Comparison of ENCODE assay signal across 10 mouse cellular contexts in genomic region chr2:76926927-76927326, GRCm38 (mm10). TPM values are rescaled to one million over a fixed set of nuclear protein-coding genes. Genes with fewer than 3 reads are reported as not detected.
A peak's percentile ranks its signal among the peaks of the same experiment; 100 is the strongest.
DNase-seq lines count a peak whose midpoint lies in the region; ATAC-seq and TF ChIP-seq lines count a peak whose summit lies in the region.
"Had no signal": no experiment of that assay in that cellular context is flagged by ENCODE, and none has a peak within 500 bp of the region (broad histone marks: within the 10 kb centered on the region; RNA-seq: fewer than 3 reads in every experiment).

No protein-coding gene starts in this region.

- no peaks in the 10 kb centered on the region for H3K36me3 ChIP-seq in forebrain, postnatal 0 days (ENCODE audit: insufficient read depth)
- H3K36me3 ChIP-seq in forebrain, embryonic 11.5 days (ENCODE audit: control insufficient read depth, insufficient read depth, low read length): no peaks in the 10 kb centered on the region
- no peaks in the 10 kb centered on the region for H3K36me3 ChIP-seq in liver, postnatal 0 days (replicated peaks; ENCODE audit: insufficient read depth, low read length)
- no peaks in the 10 kb centered on the region for H3K36me3 ChIP-seq in liver, embryonic 11.5 days (ENCODE audit: control insufficient read depth, insufficient read depth, low read length)
- H3K36me3 ChIP-seq: limb, embryonic 10.5 days had no signal

- no peak overlapping the region for H3K4me3 ChIP-seq in forebrain, postnatal 0 days (ENCODE audit: low read depth, low read length)
- no peak overlapping the region for H3K4me3 ChIP-seq in forebrain, embryonic 11.5 days (ENCODE audit: low read depth, low read length)
- no peak overlapping the region for H3K4me3 ChIP-seq in liver, postnatal 0 days (ENCODE audit: low read depth, low read length)
- H3K4me3 ChIP-seq in liver, embryonic 11.5 days (ENCODE audit: low read depth, low read length): no peak overlapping the region
- H3K4me3 ChIP-seq: limb, embryonic 10.5 days had no signal

- no peaks in the 10 kb centered on the region for H3K4me1 ChIP-seq in forebrain, postnatal 0 days (ENCODE audit: insufficient read depth)
- H3K4me1 ChIP-seq in forebrain, embryonic 11.5 days (replicated peaks; ENCODE audit: control insufficient read depth, insufficient read depth, low read length): no peaks in the 10 kb centered on the region
- H3K4me1 ChIP-seq in liver, postnatal 0 days (ENCODE audit: insufficient read depth): no peaks in the 10 kb centered on the region
- no peaks in the 10 kb centered on the region for H3K4me1 ChIP-seq in liver, embryonic 11.5 days (replicated peaks; ENCODE audit: control insufficient read depth, insufficient read depth, low read length)
- H3K4me1 ChIP-seq: limb, embryonic 10.5 days had no signal

- no peak for ATAC-seq in forebrain, postnatal 0 days
- ATAC-seq in forebrain, embryonic 11.5 days (replicated peaks; ENCODE audit: low FRiP score): no peak
- no peak for ATAC-seq in liver, postnatal 0 days
- no peak for ATAC-seq in liver, embryonic 11.5 days (replicated peaks; ENCODE audit: low FRiP score)
- ATAC-seq in hematopoietic stem cell, adult 5-6 weeks (replicated peaks in 1 of 2; ENCODE audit: insufficient read depth in 1 of 2, low FRiP score in 2 of 2, low TSS enrichment in 1 of 2, low read depth in 1 of 2, poor library complexity in 2 of 2, severe bottlenecking in 2 of 2): peak; percentile 48 to 67; a peak in 2 of 4 replicates

- DNase-seq in forebrain, postnatal 0 days: no peak
- no peak for DNase-seq in forebrain, embryonic 11.5 days (ENCODE audit: low spot score)
- no peak for DNase-seq in liver, postnatal 0 days
- DNase-seq in liver, embryonic 11.5 days (ENCODE audit: low spot score): no peak
- peak; percentile 35 to 38 for DNase-seq in cerebellum, adult 18-20 months
- no peak for DNase-seq in layer of hippocampus, adult 8-10 months (ENCODE audit: low spot score in 2 of 2)
- no peak for DNase-seq in layer of hippocampus, postnatal 10 days (ENCODE audit: low spot score in 2 of 2)
- DNase-seq: adrenal gland, adult 2 months had no signal

- no peak overlapping the region for H3K9ac ChIP-seq in forebrain, postnatal 0 days
- no peak overlapping the region for H3K9ac ChIP-seq in forebrain, embryonic 11.5 days (ENCODE audit: low read length)
- H3K9ac ChIP-seq in liver, postnatal 0 days (replicated peaks): no peak overlapping the region
- no peak overlapping the region for H3K9ac ChIP-seq in liver, embryonic 11.5 days (ENCODE audit: low read depth, low read length)

- no peak overlapping the region for H3K4me2 ChIP-seq in forebrain, postnatal 0 days (ENCODE audit: low read depth)
- H3K4me2 ChIP-seq in forebrain, embryonic 11.5 days (ENCODE audit: low read depth, low read length, severe bottlenecking): no peak overlapping the region
- H3K4me2 ChIP-seq in liver, postnatal 0 days (ENCODE audit: low read depth, low read length): no peak overlapping the region
- H3K4me2 ChIP-seq in liver, embryonic 11.5 days: no peak overlapping the region

- no peak for TF ChIP-seq EP300 in liver, postnatal 0 days (IDR thresholded peaks at IDR 0.05; ENCODE audit: low read depth)

- H3K27ac ChIP-seq in forebrain, postnatal 0 days (ENCODE audit: low read depth, low read length): no peak overlapping the region
- no peak overlapping the region for H3K27ac ChIP-seq in forebrain, embryonic 11.5 days (ENCODE audit: low read depth, low read length)
- no peak overlapping the region for H3K27ac ChIP-seq in liver, postnatal 0 days (ENCODE audit: low read depth)
- no peak overlapping the region for H3K27ac ChIP-seq in liver, embryonic 11.5 days (ENCODE audit: low read depth, low read length)
- H3K27ac ChIP-seq: limb, embryonic 10.5 days had no signal

- peak; percentile 38 for TF ChIP-seq CTCF in forebrain, postnatal 0 days (IDR thresholded peaks at IDR 0.05; ENCODE audit: low read depth)
- TF ChIP-seq CTCF in liver, postnatal 0 days (IDR thresholded peaks at IDR 0.05; ENCODE audit: low read depth): 0 out of 2 replicates have a peak, but pooled peaks have one; percentile 21

- no peaks in the 10 kb centered on the region for H3K9me3 ChIP-seq in forebrain, postnatal 0 days (ENCODE audit: low read length)
- no peaks in the 10 kb centered on the region for H3K9me3 ChIP-seq in forebrain, embryonic 11.5 days (ENCODE audit: control insufficient read depth, low read length)
- H3K9me3 ChIP-seq in liver, postnatal 0 days (ENCODE audit: low read length): no peaks in the 10 kb centered on the region
- no peaks in the 10 kb centered on the region for H3K9me3 ChIP-seq in liver, embryonic 11.5 days (ENCODE audit: control insufficient read depth, low read length)
- H3K9me3 ChIP-seq: limb, embryonic 10.5 days had no signal

- H3K27me3 ChIP-seq in forebrain, postnatal 0 days (ENCODE audit: insufficient read depth, low read length): no peaks in the 10 kb centered on the region
- H3K27me3 ChIP-seq in forebrain, embryonic 11.5 days (ENCODE audit: control insufficient read depth, insufficient read depth, low read length): no peaks in the 10 kb centered on the region
- no peaks in the 10 kb centered on the region for H3K27me3 ChIP-seq in liver, postnatal 0 days (ENCODE audit: insufficient read depth, low read length)
- no peaks in the 10 kb centered on the region for H3K27me3 ChIP-seq in liver, embryonic 11.5 days (replicated peaks; ENCODE audit: control insufficient read depth, insufficient read depth, low read length)

- WGBS in forebrain, postnatal 0 days: 69% methylated on average over 12 of the region's 12 CpGs
- WGBS in forebrain, embryonic 11.5 days: 81% methylated on average over 12 of the region's 12 CpGs
- 63% methylated on average over 12 of the region's 12 CpGs for WGBS in liver, postnatal 0 days (ENCODE audit: insufficient replicate concordance)
- 75% methylated on average over 12 of the region's 12 CpGs for WGBS in liver, embryonic 11.5 days

RNA-seq across cellular contexts. Expression of gene Ttn, which starts 55.4 kb away (rescaled TPM):
- total RNA-seq in forebrain, postnatal 0 days (2014; rRNA removed): 0.46 and 0.81 TPM in 2 replicates
- polyA plus RNA-seq in forebrain, postnatal 0 days (2015; fragmentation: Nextera tagmentation; extraction: Ambion mirVana): 0.10 and 0.22 TPM in 2 replicates
- polyA plus RNA-seq in forebrain, embryonic 11.5 days (2014; fragmentation: Nextera tagmentation; extraction: Ambion mirVana): 0.04 and 0.77 TPM in 2 replicates
- 0.32 and 4.6 TPM in 2 replicates for polyA plus RNA-seq in liver, postnatal 0 days (2015; fragmentation: Nextera tagmentation; extraction: Ambion mirVana)
- polyA plus RNA-seq in liver, embryonic 11.5 days (2014; fragmentation: Nextera tagmentation; extraction: Ambion mirVana): 1.7 and 4.5 TPM in 2 replicates
- 0.10 and 0.13 TPM in 2 replicates for total RNA-seq in hematopoietic stem cell, adult 5-6 weeks (2017)
- 1 to 10 TPM in 2 of 4 experiments, under 1 TPM in 2; 0.61 to 2.8 (median 1.2) TPM for total RNA-seq in layer of hippocampus, adult 8-10 months (2022)
- 1 to 10 TPM; 3.4 to 6.6 TPM for total RNA-seq in layer of hippocampus, postnatal 10 days (2021)

Comparison
In these comparisons a context has a peak if more than half of its experiments do, and no peak if none do; other contexts are left out.
1. ATAC-seq: peak in hematopoietic stem cell, adult 5-6 weeks (2 of 2); none in forebrain, postnatal 0 days (single experiment), forebrain, embryonic 11.5 days (single experiment), liver, postnatal 0 days (single experiment) and liver, embryonic 11.5 days (single experiment).
2. DNase-seq: peak in cerebellum, adult 18-20 months (2 of 2); none in forebrain, postnatal 0 days (single experiment), forebrain, embryonic 11.5 days (single experiment), liver, postnatal 0 days (single experiment), liver, embryonic 11.5 days (single experiment), layer of hippocampus, adult 8-10 months (0 of 2) and layer of hippocampus, postnatal 10 days (0 of 2).